Mouse (Mus musculus): ENCODE data around the gene Fam83c.

DNA sequence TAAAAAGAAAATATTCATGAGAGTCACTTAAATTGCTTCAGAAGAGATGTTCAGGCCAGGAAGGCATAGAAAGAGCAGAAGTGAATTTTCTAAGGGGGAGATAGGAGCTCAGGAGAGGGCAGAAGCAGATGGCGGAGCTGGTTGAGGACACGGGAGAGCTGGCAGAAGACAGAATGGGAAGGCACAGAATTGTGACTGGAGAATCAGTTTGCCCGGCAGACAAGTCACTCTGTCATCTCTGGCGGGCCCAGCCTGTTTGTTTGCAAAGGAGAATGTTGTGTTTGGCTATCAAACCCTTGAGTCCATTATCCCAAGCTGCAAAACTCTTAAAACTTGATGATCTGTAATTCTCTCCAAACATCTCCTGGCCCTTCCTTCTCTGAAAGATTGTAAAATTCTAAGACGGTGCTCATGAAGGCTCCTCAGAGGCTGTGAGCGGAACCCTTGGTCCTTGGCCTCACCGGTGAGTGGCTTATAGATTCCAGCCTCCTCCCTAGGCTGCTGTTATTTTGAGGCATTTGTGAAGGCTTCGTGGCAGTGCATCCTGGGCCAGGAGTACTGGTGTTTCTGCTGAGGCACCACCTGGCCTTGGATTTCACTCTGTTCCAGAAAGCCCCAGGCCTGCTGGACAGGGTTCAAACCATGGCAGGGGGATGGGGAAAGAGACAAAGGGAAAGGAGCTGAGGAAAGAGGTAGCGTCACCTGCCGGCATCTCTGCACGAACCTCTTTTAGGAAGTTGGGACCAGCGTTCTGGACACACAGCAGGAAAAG is 39.8 kb downstream of the Fam83c start:
- TF ChIP-seq CTCF (IDR thresholded peaks at IDR 0.05; ENCODE audit: low read depth) (no peak), EP300 (optimal IDR thresholded peaks at IDR 0.05) (no peak)

Data from stomach, postnatal 0 days (tissue).